Mouse (Mus musculus) erythroblast, embryonic 14.5 days (primary cell): ENCODE results near the gene Mbd4.

ENCODE experiments used
- GATA1 ChIP-seq: IDR thresholded peaks from 2 replicates; pipeline ENCODE4 v1.6.1; 2012; ENCODE audit warnings: low read length, inconsistent platforms, mixed read lengths
- TAL1 ChIP-seq: IDR thresholded peaks from 3 replicates; pipeline ENCODE4 v1.6.1; 2012; ENCODE audit warnings: low read length, inconsistent platforms, mixed read lengths

DNA sequence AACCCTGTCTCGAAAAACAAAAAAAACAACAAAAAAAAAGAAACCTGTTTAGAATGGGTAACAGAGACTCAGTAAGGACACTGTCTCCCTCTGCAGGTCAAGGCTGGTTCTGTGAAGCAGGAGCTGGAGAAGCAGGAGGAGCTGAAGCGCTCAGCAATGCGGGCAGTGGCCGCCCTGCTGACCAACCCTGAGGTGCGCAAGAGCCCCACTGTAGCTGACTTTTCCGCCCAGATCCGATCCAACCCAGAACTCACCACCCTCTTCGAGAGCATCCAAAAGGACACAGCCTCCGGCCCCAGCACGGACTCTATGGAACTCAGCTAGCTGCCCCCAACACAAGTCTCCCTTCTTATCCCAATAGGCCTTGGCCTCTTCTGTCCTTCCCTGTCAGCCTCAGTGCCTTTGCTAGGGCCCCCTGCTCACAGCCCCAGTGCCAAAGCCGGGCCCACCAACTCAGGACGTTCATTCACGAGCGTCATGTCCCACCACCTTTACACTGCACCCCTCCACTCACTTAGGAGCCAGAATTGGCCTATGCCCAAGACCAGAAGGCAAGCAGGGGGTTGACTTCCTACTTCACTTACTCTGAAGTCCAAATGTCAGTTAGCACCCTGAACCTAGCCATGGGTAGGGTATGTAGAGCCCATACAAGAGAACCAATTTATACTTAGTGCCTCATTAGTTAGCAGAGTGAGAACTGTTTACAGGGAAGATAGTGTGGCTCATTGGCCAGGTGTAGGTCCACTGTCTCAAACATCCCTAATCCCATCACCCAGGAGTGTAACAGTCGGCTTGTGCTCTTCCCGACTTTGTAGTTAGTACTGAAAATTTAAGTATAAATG is 49.4 kb downstream of the Mbd4 start:
- TF ChIP-seq GATA1, result no peak
- TF ChIP-seq TAL1, result no peak
